Mouse (Mus musculus) limb, embryonic 13.5 days (tissue): ENCODE measurements around the gene Asb5. TPM values are rescaled to one million over a fixed set of nuclear protein-coding genes. Genes with fewer than 3 reads are reported as not detected.

Source experiments
- ATAC-seq: fragments of 200-750 bp; cut with Nextera tagmentation; 2 replicates; pipeline ENCODE4 v1.8.0; 2017; ENCODE audit warnings: low read depth, moderate number of reproducible peaks, moderate TSS enrichment; ENCODE audit not compliant: low FRiP score
- H3K27ac ChIP-seq: fragments of 300-500 bp; sonication (generic); 2 replicates; pipeline ENCODE4 v1.5.1; 2015; ENCODE audit warnings: inconsistent platforms, mild to moderate bottlenecking, moderate library complexity
- H3K27me3 ChIP-seq: fragments of 300-500 bp; sonication (generic); 2 replicates; pipeline ENCODE4 v1.6.1; 2015; ENCODE audit warnings: mild to moderate bottlenecking, inconsistent platforms
- H3K36me3 ChIP-seq: fragments of 300-500 bp; sonication (generic); 2 replicates; pipeline ENCODE4 v1.6.1; 2015; ENCODE audit warnings: inconsistent platforms, mild to moderate bottlenecking, moderate library complexity
- H3K4me1 ChIP-seq: fragments of 300-500 bp; sonication (generic); 2 replicates; pipeline ENCODE4 v1.6.1; 2015; ENCODE audit warnings: inconsistent platforms
- H3K4me2 ChIP-seq: fragments of 300-500 bp; sonication (generic); replicated peaks from 2 replicates; pipeline ENCODE4 v1.6.1; 2015; ENCODE audit warnings: inconsistent platforms, mild to moderate bottlenecking, moderate library complexity
- H3K4me3 ChIP-seq: fragments of 300-500 bp; sonication (generic); 2 replicates; pipeline ENCODE4 v1.5.1; 2015; ENCODE audit warnings: moderate library complexity, mild to moderate bottlenecking, inconsistent platforms
- H3K9ac ChIP-seq: fragments of 300-500 bp; sonication (generic); 2 replicates; pipeline ENCODE4 v1.6.1; 2015; ENCODE audit warnings: mild to moderate bottlenecking, inconsistent platforms
- H3K9me3 ChIP-seq: fragments of 300-500 bp; sonication (generic); 2 replicates; pipeline ENCODE4 v1.6.1; 2016; ENCODE audit warnings: inconsistent platforms
- WGBS: fragments of 180-500 bp; shearing (Covaris S2); methylation state at CpG from one replicate; pipeline ENCODE4 v1.1.7; 2015; 5-methylcytosine and 5-hydroxymethylcytosine counted together
- polyA plus RNA-seq: library from polyadenylated mRNA; unstranded; fragments of >200 nt; fragmentation: Nextera tagmentation; extraction: Ambion mirVana; gene quantifications from 2 replicates; pipeline ENCODE4 v1.2.1, GENCODE M21; 2015

The Asb5 gene
- polyA plus RNA-seq, 1 experiment from 2014 or later: 6.0 TPM

- H3K4me2 ChIP-seq: no peak overlapping the region
- H3K9ac ChIP-seq: no peak overlapping the region
- 77% methylated on average over 6 of the region's 6 CpGs for WGBS
- no peak overlapping the region for H3K4me3 ChIP-seq
- ATAC-seq: no peak
- H3K27me3 ChIP-seq: no peaks in the 10 kb centered on the region
- H3K36me3 ChIP-seq: no peaks in the 10 kb centered on the region
- no peaks in the 10 kb centered on the region for H3K4me1 ChIP-seq
- H3K27ac ChIP-seq: no peak overlapping the region
- H3K9me3 ChIP-seq: no peaks in the 10 kb centered on the region
Measured at GRCm38 (mm10) chr8:54548383-54548782, 19.0 kb downstream of the Asb5 start.

GRCm38 (mm10) chr8:54550026-54550574 lies 20.7 kb downstream of the Asb5 start:
- WGBS: 88% methylated on average over 12 of the region's 12 CpGs
- Histone ChIP-seq H3K9ac (no peak overlapping the region), H3K4me2 (no peak overlapping the region), H3K27me3 (no peaks in the 10 kb centered on the region), H3K36me3 (no peaks in the 10 kb centered on the region), H3K9me3 (no peaks in the 10 kb centered on the region), H3K4me3 (no peak overlapping the region), H3K4me1 (no peaks in the 10 kb centered on the region), H3K27ac (no peak overlapping the region)
- ATAC-seq: no peak

DNA sequence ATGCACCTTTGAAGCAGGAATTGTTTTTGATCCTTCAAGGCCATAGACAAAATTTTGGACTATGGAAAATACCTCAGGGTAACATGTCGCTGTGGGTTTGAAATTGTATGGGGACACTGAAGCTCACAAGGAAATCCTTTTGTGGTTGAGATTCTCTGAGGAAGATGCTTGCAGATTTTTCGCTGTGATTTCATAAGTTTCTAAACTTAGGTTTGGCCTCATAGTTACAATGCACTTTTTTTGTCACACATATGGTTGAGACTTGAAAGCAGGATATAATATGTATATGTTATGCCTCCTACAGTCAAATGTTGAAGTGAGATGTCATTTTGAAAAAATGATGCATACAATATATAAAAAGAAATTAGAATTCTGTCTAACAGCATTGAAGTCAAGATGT lies 25.5 kb downstream of the Asb5 start:
- H3K4me3 ChIP-seq: no peak overlapping the region
- no peaks in the 10 kb centered on the region for H3K36me3 ChIP-seq
- H3K9ac ChIP-seq: no peak overlapping the region
- H3K4me2 ChIP-seq: no peak overlapping the region
- no peak for ATAC-seq
- H3K27ac ChIP-seq: no peak overlapping the region
- H3K27me3 ChIP-seq: no peaks in the 10 kb centered on the region
- H3K4me1 ChIP-seq: no peaks in the 10 kb centered on the region
- H3K9me3 ChIP-seq: no peaks in the 10 kb centered on the region
- 81% methylated on average over 2 of the region's 2 CpGs for WGBS

DNA sequence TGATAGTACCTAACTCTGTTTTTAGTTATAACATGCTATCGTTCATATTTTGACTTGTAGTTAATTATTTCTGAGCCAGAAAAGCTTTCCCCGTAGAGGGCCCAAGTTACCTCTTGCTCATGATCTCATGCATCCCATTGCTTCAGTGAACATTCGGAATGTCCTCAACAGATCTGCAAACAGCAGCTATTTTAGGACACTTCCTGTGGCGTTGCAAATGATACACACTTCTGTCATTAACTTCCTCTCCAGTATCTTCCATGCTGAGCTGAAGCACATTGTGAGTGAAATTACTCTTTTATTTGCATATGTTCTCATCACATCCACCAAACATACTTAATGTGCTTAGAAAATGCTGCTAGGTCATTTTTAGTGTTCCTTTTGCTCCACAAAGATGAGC lies 32.8 kb downstream of the Asb5 start:
- no peak overlapping the region for H3K9ac ChIP-seq
- no peak for ATAC-seq
- H3K27me3 ChIP-seq: no peaks in the 10 kb centered on the region
- 81% methylated on average over 4 of the region's 4 CpGs for WGBS
- no peak overlapping the region for H3K4me2 ChIP-seq
- no peak overlapping the region for H3K4me3 ChIP-seq
- no peaks in the 10 kb centered on the region for H3K36me3 ChIP-seq
- no peaks in the 10 kb centered on the region for H3K4me1 ChIP-seq
- no peak overlapping the region for H3K27ac ChIP-seq
- no peaks in the 10 kb centered on the region for H3K9me3 ChIP-seq

- H3K9me3 ChIP-seq: no peaks in the 10 kb centered on the region
- no peak overlapping the region for H3K4me3 ChIP-seq
- no peak for ATAC-seq
- H3K27ac ChIP-seq: no peak overlapping the region
- no peaks in the 10 kb centered on the region for H3K27me3 ChIP-seq
- no peaks in the 10 kb centered on the region for H3K4me1 ChIP-seq
- no peak overlapping the region for H3K4me2 ChIP-seq
- 82% methylated on average over 1 of the region's 1 CpGs for WGBS
- H3K9ac ChIP-seq: no peak overlapping the region
- H3K36me3 ChIP-seq: no peaks in the 10 kb centered on the region
Measured at GRCm38 (mm10) chr8:54565181-54565580, 35.8 kb downstream of the Asb5 start.

GRCm38 (mm10) chr8:54565603-54566260 lies 36.4 kb downstream of the Asb5 start:
- Histone ChIP-seq H3K27me3 (no peaks in the 10 kb centered on the region), H3K4me2 (no peak overlapping the region), H3K27ac (no peak overlapping the region), H3K9ac (no peak overlapping the region), H3K4me3 (no peak overlapping the region), H3K9me3 (no peaks in the 10 kb centered on the region), H3K4me1 (peaks cover 2% of the 10 kb centered on the region; the same call in 1 of the 2 replicates), H3K36me3 (no peaks in the 10 kb centered on the region)
- ATAC-seq: no peak
- 86% methylated on average over 7 of the region's 7 CpGs for WGBS

DNA sequence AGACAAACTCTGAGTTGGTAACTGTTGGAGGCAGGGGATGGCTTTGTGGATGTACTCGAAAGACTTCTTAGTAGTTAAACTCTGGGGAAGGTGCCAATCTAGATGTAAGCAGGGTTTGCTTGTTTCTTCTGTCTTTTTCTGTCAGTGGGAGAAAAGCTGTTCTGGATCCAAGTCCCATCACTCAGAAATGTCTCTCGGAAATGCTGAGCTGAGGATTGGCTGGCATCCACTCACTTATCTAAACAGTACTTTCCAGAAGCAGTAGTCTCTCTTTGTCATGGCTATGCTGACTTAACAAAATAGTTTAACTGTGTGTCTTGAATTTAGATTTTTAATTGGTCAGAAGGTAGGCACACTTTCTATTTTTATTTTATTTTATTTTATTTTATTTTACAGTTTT lies 37.8 kb downstream of the Asb5 start:
- Histone ChIP-seq H3K27ac (no peak overlapping the region), H3K27me3 (no peaks in the 10 kb centered on the region), H3K4me2 (no peak overlapping the region), H3K36me3 (no peaks in the 10 kb centered on the region), H3K9me3 (no peaks in the 10 kb centered on the region), H3K4me3 (no peak overlapping the region), H3K4me1 (peaks cover 8% of the 10 kb centered on the region; the same call in 1 of the 2 replicates), H3K9ac (no peak overlapping the region)
- no peak for ATAC-seq
- WGBS: 78% methylated on average over 2 of the region's 2 CpGs

DNA sequence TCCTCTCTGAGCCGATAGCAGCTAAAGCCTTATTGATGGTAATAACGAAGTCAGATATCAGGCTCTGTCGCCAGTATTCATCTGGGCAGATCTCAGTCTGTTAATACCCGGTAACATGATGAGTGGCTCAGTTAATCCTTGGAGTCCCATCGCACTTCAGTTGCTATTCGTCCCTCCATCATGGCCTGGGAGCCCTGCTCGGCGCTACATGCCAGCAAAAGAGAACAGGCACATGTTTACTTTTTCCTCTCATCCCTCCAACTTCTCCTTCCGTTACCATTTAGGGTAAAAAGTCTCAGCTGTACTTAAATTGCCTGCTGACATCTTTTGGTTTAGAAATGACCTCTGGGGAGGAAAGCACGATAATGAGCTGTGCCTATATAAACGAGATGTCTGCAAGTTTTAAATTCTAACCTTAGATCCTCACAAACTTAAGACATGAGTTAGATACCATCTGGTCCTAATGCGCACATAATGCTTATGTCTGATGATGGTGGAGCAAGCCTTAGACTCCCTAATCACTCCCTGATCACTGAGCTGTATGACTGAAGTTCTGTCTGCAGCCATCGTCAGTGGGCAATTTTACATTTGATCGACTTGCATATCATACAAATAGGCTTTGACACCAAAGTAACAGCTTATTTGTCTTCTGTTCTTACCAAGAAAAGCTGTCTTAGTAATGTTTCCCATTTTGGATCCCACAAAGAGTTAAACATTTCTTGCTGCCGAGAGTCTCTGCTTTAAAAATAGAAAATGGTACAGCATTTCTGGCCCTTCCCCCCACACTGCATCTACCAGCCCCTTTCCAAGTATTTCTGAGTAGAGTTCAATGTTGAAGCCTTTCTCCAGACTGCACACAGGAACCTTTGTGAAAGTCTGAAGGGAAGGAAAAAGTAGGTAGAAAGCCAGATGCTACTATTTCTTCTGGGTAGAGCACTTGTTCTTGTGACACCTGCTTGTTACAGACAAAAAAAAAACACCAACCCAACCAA lies 41.5 kb downstream of the Asb5 start:
- H3K4me1 ChIP-seq: peaks cover 8% of the 10 kb centered on the region; the same call in 1 of the 2 replicates
- H3K9ac ChIP-seq: no peak overlapping the region
- H3K27ac ChIP-seq: no peak overlapping the region; the same call in 1 of the 2 replicates
- ATAC-seq: no peak
- H3K4me3 ChIP-seq: no peak overlapping the region
- 50% methylated on average over 15 of the region's 15 CpGs for WGBS
- H3K27me3 ChIP-seq: no peaks in the 10 kb centered on the region
- no peaks in the 10 kb centered on the region for H3K36me3 ChIP-seq
- H3K4me2 ChIP-seq: no peak overlapping the region
- no peaks in the 10 kb centered on the region for H3K9me3 ChIP-seq

DNA sequence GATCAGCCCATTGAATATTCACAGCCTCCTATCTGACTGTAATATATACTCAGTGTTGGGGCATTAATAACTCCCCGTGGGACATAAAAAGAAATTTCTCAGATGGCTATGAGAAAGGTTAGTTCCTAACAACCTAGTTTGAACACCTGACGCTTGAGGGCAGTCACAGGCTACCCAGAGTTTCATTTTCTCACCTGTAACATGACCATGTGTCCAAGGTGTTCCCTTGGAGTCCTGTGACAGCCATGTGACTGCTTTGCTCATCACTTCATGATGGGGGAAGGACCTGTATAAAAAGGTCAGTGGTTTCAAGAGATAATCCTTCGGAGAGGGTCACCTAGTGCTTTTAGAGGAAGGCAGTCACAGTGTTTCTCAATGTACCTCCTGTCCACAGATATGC lies 52.1 kb downstream of the Asb5 start:
- H3K27me3 ChIP-seq: no peaks in the 10 kb centered on the region
- no peaks in the 10 kb centered on the region for H3K9me3 ChIP-seq
- no peak overlapping the region for H3K4me3 ChIP-seq
- no peak overlapping the region for H3K27ac ChIP-seq
- no peak for ATAC-seq
- H3K4me1 ChIP-seq: no peaks in the 10 kb centered on the region
- no peak overlapping the region for H3K9ac ChIP-seq
- H3K36me3 ChIP-seq: no peaks in the 10 kb centered on the region
- WGBS: 78% methylated on average over 3 of the region's 3 CpGs
- no peak overlapping the region for H3K4me2 ChIP-seq

GRCm38 (mm10) chr8:54582886-54583285 lies 53.5 kb downstream of the Asb5 start:
- H3K9ac ChIP-seq: no peak overlapping the region
- H3K4me2 ChIP-seq: no peak overlapping the region
- no peaks in the 10 kb centered on the region for H3K27me3 ChIP-seq
- no peaks in the 10 kb centered on the region for H3K9me3 ChIP-seq
- H3K4me1 ChIP-seq: no peaks in the 10 kb centered on the region
- H3K27ac ChIP-seq: no peak overlapping the region
- H3K4me3 ChIP-seq: no peak overlapping the region
- no peak for ATAC-seq
- H3K36me3 ChIP-seq: no peaks in the 10 kb centered on the region
- 35% methylated on average over 1 of the region's 1 CpGs for WGBS

- Histone ChIP-seq H3K4me2 (no peak overlapping the region), H3K9ac (no peak overlapping the region), H3K27ac (no peak overlapping the region), H3K9me3 (no peaks in the 10 kb centered on the region), H3K4me1 (no peaks in the 10 kb centered on the region), H3K27me3 (no peaks in the 10 kb centered on the region), H3K36me3 (no peaks in the 10 kb centered on the region), H3K4me3 (no peak overlapping the region)
- 74% methylated on average over 5 of the region's 5 CpGs for WGBS
- no peak for ATAC-seq
Measured at GRCm38 (mm10) chr8:54594634-54595033, 65.3 kb downstream of the Asb5 start.

DNA sequence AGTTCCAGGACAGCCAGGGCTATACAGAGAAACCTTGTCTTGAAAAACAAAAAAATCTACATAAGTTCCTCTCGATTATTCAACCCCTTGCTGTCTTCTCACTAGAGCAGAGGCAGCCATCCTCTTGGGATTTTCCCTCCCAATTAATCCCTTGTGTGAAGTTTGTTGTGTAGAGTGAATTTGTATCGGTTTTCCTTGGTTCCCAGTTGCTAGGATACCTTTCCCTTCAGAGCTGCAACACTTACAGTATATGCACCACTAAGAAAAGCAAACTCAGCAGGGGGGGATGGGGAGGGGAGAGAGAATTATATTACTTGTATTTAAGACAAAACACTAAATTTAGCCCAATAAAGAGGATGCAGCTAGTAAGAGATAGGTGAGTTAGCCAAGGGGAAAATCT lies 66.7 kb downstream of the Asb5 start:
- no peak for ATAC-seq
- Histone ChIP-seq H3K4me3 (no peak overlapping the region), H3K4me2 (no peak overlapping the region), H3K27me3 (no peaks in the 10 kb centered on the region), H3K4me1 (peaks cover 6% of the 10 kb centered on the region), H3K9ac (no peak overlapping the region), H3K27ac (no peak overlapping the region), H3K36me3 (no peaks in the 10 kb centered on the region), H3K9me3 (no peaks in the 10 kb centered on the region)
- WGBS: 66% methylated on average over 2 of the region's 2 CpGs
